Mouse (Mus musculus) heart, embryonic 14.5 days (tissue): Measurements from ENCODE around the gene Mfsd4b1. TPM values are rescaled to one million over a fixed set of nuclear protein-coding genes. Genes with fewer than 3 reads are reported as not detected.

Experiments used
- ATAC-seq: fragments of 200-750 bp; cut with Nextera tagmentation; 2 replicates; pipeline ENCODE4 v1.8.0; 2017; ENCODE audit warnings: low read depth, moderate TSS enrichment; ENCODE audit not compliant: insufficient number of reproducible peaks, insufficient read depth, low FRiP score
- H3K27ac ChIP-seq, 2 experiments: fragments of 200-500 bp in 1 of 2; fragments of 300-500 bp in 1 of 2; sonication (generic) in 1 of 2; replicated peaks in 1 of 2; 2 replicates each; pipeline ENCODE4 v1.5.1; 2012 to 2014; ENCODE audit warnings: low read depth in 2 of 2, low read length in 2 of 2, control low read depth in 1 of 2, mild to moderate bottlenecking in 1 of 2, mixed read lengths in 1 of 2; ENCODE audit not compliant: control insufficient read depth in 1 of 2, insufficient read depth in 1 of 2
- H3K27me3 ChIP-seq: fragments of 300-500 bp; sonication (generic); 2 replicates; pipeline ENCODE4 v1.6.1; 2014; ENCODE audit warnings: mild to moderate bottlenecking, low read length, control low read depth; ENCODE audit not compliant: control insufficient read depth, insufficient read depth
- H3K36me3 ChIP-seq: fragments of 300-500 bp; sonication (generic); 2 replicates; pipeline ENCODE4 v1.6.1; 2014; ENCODE audit warnings: mild to moderate bottlenecking, control low read depth, low read length, mixed read lengths; ENCODE audit not compliant: control insufficient read depth, insufficient read depth
- H3K4me1 ChIP-seq, 2 experiments: fragments of 200-500 bp in 1 of 2; fragments of 300-500 bp in 1 of 2; sonication (generic) in 1 of 2; 2 replicates each; pipeline ENCODE4 v1.6.1; 2012 to 2014; ENCODE audit warnings: low read length in 2 of 2, control low read depth in 1 of 2, mixed read lengths in 1 of 2; ENCODE audit not compliant: control insufficient read depth in 2 of 2, insufficient read depth in 2 of 2
- H3K4me2 ChIP-seq: fragments of 300-500 bp; sonication (generic); 2 replicates; pipeline ENCODE4 v1.6.1; 2014; ENCODE audit warnings: mild to moderate bottlenecking, low read length
- H3K4me3 ChIP-seq, 2 experiments: fragments of 200-500 bp in 1 of 2; fragments of 300-500 bp in 1 of 2; sonication (generic) in 1 of 2; 2 replicates each; pipeline ENCODE4 v1.5.1; 2012 to 2014; ENCODE audit warnings: low read length in 2 of 2, mild to moderate bottlenecking in 2 of 2, control low read depth in 1 of 2, low read depth in 1 of 2, moderate library complexity in 1 of 2; ENCODE audit not compliant: control insufficient read depth in 1 of 2, insufficient read depth in 1 of 2
- H3K9ac ChIP-seq: fragments of 300-500 bp; sonication (generic); 2 replicates; pipeline ENCODE4 v1.6.1; 2014; ENCODE audit warnings: mild to moderate bottlenecking, low read length
- H3K9me3 ChIP-seq: fragments of 300-500 bp; sonication (generic); 2 replicates; pipeline ENCODE4 v1.6.1; 2016; ENCODE audit warnings: low read length, control low read depth; ENCODE audit not compliant: control insufficient read depth
- WGBS: fragments of 180-500 bp; shearing (Covaris S2); extraction: QIAGEN DNeasy Blood & Tissue Kit; methylation state at CpG from one replicate; pipeline ENCODE4 v1.1.7; 2014; 5-methylcytosine and 5-hydroxymethylcytosine counted together
- polyA plus RNA-seq: library from polyadenylated mRNA; unstranded; fragments of >200 nt; fragmentation: Nextera tagmentation; extraction: Ambion mirVana; gene quantifications from 2 replicates; pipeline ENCODE4 v1.2.1, GENCODE M21; 2014

The Mfsd4b1 gene
- polyA plus RNA-seq, 1 experiment from 2014 or later: 0.58 TPM

DNA sequence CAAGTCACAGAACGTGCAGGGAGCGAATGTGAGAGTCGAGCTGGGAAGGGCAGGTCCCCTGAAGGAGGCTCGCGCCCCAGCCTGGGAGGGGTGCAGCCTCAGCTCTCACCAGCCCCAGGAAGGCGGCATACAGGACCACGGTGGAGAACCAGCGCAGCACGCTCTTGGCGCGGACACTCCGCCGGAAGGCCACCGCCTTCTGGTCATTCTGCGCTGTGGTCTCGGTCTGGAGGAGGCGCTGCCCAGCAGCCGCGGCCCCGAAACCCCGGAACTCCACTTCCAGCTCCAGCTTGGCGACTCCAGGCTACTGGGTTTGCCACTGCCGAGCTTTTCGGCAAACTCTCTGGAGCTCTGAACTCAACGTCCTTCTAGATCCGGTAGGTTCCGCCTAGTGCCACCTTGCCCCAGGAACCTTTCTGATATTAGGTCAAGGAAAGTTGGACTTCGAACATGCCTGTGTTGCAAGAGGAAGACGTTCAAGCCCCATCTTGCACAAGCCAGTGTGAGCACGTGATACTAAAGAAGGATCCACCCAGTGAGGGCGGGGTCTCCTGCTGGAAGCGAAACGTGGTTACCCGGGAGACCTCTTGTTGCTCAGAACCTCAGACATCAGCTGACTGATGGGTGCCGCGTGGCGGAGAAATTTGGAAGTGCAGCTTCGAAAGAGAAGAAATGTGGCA is 65.2 kb downstream of the Mfsd4b1 start, which contains the start of gene Mfsd4b3:
TSS of gene Mfsd4b3 (minus strand) at position 393 of the 680 bp plus-strand sequence.
- ATAC-seq: peak; percentile 98
- under 1% methylated on average over 38 of the region's 38 CpGs for WGBS
- Histone ChIP-seq H3K4me2 (peak within 1 kb of the TSS; percentile 77), H3K4me1 (peaks cover 3 to 12% of the 10 kb centered on the region in 2 experiments; a peak in 3 of 4 replicates), H3K4me3 (peak within 1 kb of the TSS; percentile 49 to 62), H3K9me3 (no peaks in the 10 kb centered on the region), H3K9ac (peak within 1 kb of the TSS; percentile 60), H3K27ac (peak within 1 kb of the TSS; percentile 29 to 48; a peak in 2 of 4 replicates), H3K27me3 (no peaks in the 10 kb centered on the region), H3K36me3 (no peaks in the 10 kb centered on the region)

DNA sequence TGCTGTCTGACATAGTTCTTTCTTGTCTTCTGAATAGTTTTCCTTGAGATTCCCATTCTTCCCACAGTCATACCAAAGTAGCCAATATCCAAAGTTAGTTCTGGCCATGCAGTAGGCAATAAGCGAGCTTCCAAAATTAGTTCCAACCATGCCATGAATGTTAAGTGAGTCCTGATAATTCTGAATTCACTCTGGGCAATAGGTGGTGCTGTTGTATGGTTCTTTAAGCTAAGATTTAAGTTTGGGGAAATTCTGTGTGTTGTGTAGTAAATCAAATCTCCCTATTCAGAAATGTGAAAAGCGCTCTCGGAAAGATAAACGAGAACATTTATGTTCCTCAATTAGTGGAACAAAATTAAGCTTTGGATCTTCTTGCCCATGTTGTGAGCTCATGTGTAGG is 66.8 kb downstream of the Mfsd4b1 start:
- Histone ChIP-seq H3K4me2 (no peak overlapping the region), H3K4me1 (peaks cover 3 to 12% of the 10 kb centered on the region in 2 experiments; a peak in 3 of 4 replicates), H3K9me3 (no peaks in the 10 kb centered on the region), H3K9ac (no peak overlapping the region), H3K4me3 (no peak overlapping the region), H3K36me3 (no peaks in the 10 kb centered on the region), H3K27ac (peak overlapping the region; percentile 21 to 39; a peak in 1 of 4 replicates), H3K27me3 (no peaks in the 10 kb centered on the region)
- ATAC-seq: no peak
- WGBS: 57% methylated on average over 4 of the region's 4 CpGs

DNA sequence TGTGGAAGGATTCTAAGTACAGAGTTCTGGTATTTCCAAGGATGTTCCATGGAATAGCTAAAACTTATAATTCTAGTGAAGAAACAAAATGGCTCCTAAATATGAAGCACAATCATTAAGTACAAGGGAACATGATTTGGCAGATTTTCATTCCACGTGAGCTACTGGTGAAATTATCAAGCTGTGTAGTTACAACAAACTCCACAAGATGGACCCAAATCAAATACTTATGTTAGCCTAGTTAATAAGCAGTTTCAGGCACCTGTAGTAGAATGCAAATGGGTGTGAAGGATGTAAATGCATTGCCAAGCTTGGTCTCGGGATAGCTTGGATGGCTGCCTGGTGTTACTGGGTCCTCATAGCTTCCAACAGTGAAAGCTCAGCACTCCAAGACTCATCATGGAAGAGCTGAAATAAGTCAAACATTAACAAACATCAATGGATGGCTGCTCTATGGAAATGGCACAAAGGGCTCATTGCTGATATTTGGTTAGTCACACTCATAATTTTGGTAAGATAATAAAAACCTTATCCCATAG is 68.7 kb downstream of the Mfsd4b1 start:
- 74% methylated on average over 2 of the region's 2 CpGs for WGBS
- no peak overlapping the region for H3K27ac ChIP-seq
- no peak for ATAC-seq

DNA sequence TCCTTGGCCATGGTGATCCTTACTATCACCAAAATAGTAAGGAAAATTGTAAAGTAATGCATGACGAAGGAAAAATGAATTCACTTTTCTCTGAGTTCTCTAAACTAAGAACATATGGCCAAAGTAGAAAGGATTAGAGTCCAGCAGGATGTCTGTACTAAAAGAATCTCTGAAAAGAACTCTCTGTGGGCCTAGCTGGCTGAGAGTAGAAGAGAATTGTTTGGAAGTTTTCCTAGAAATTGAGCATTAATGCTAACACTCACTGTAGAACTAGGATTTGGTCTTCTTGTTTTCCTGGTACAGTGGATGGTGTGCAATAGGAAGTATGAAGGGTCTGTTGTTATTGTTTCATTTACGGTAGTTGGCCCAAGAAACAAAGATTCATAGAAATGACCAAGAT is 69.9 kb downstream of the Mfsd4b1 start:
- H3K9ac ChIP-seq: no peak overlapping the region
- no peak overlapping the region for H3K27ac ChIP-seq
- no peak overlapping the region for H3K4me2 ChIP-seq
- 74% methylated on average over 2 of the region's 2 CpGs for WGBS
- peaks cover 0 to 12% of the 10 kb centered on the region in 2 experiments; a peak in 3 of 4 replicates for H3K4me1 ChIP-seq
- no peak for ATAC-seq
- no peaks in the 10 kb centered on the region for H3K36me3 ChIP-seq
- H3K9me3 ChIP-seq: no peaks in the 10 kb centered on the region
- no peaks in the 10 kb centered on the region for H3K27me3 ChIP-seq
- H3K4me3 ChIP-seq: no peak overlapping the region

More for the DNA sequence above, 68.7 kb downstream of the Mfsd4b1 start:
- Histone ChIP-seq H3K9me3 (no peaks in the 10 kb centered on the region), H3K4me1 (peaks cover 3 to 12% of the 10 kb centered on the region in 2 experiments; a peak in 3 of 4 replicates), H3K36me3 (no peaks in the 10 kb centered on the region), H3K4me3 (no peak overlapping the region), H3K9ac (no peak overlapping the region), H3K27me3 (no peaks in the 10 kb centered on the region), H3K4me2 (no peak overlapping the region)

Other genes starting within 250 kb of the Mfsd4b1 start
- 4.1 and 5.0 TPM in 2 replicates for gene Mfsd4b4, start 126.0 kb downstream of the Mfsd4b1 start, polyA plus RNA-seq
- not detected in 2 replicates for gene Mfsd4b2, start 98.3 kb downstream of the Mfsd4b1 start, polyA plus RNA-seq
- gene Mfsd4b3, start 65.1 kb downstream of the Mfsd4b1 start, polyA plus RNA-seq: 1.1 and 1.5 TPM in 2 replicates
- gene Mfsd4b5, start 38.6 kb downstream of the Mfsd4b1 start, polyA plus RNA-seq: 0.13 TPM in 1 of 2 replicates, not detected in the other
- gene Slc16a10, start 117.0 kb upstream of the Mfsd4b1 start, polyA plus RNA-seq: 17.9 and 21.9 TPM in 2 replicates
- 36.6 and 39.8 TPM in 2 replicates for gene Rpf2, start 221.8 kb upstream of the Mfsd4b1 start, polyA plus RNA-seq
- gene Gtf3c6, start 232.8 kb upstream of the Mfsd4b1 start, polyA plus RNA-seq: 66.2 and 72.3 TPM in 2 replicates